Mouse (Mus musculus) frontal cortex, postnatal 14 days (tissue): ENCODE results near the gene Svs3b.
"Not testable (repeated sequence)": the region's sequence is repeated elsewhere in the genome, so short reads cannot be mapped to it uniquely, and the experiment has no call there.

ENCODE experiments used
- DNase-seq, 2 experiments: peaks; one replicate each; pipeline ENCODE4 v3.0.0; 2022; ENCODE audit warnings: low spot score in 2 of 2

Svs3b gene

GRCm38 (mm10) chr2:164256540-164256939 lies at the start of gene Svs3b:
Gene Svs3b (minus strand): TSS chr2:164256640.
- not testable (repeated sequence) for DNase-seq

DNA sequence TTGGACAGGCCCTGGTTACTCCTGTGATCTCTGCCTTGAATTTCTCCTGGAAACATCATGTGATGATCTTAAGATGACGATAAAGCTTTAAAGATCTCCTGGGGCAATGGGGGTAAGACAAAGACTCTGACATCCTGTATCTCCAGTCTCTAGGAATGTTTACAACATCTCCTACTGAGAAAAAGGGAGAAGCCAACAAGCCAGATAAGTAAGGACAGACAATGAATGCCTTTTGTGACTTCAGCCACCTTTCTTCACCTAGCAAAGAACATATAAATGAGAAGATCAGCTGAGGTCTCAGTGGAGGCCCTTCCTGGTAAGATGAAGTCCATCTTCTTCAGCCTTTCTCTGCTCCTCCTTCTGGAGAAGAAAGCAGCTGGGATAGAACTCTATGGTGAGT lies 32.5 kb upstream of the Svs3b start, which contains the start of gene Svs3a:
Svs3a (plus strand) TSS at position 301 of the 400 bp plus-strand sequence.
- not testable (repeated sequence) for DNase-seq

DNA sequence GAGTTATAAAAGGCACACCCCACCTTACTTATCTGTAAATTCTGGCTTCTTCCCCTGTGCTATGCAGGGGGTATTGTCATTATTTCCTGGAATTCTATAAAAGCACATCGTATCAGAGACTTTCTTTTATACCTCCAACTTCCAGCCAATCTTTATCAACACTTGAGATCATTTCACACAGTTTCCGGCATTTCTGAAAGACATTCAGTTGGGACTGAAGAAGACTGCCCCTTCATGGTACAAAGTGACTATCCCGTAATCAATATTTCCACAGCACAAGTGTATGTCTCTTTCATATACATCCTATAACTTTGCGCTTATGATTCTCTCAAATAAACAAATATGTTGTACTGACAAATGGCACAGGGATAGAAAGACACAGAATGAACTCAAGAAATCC lies 21.9 kb upstream of the Svs3b start, which contains the start of gene Svs4:
Svs4 (minus strand) TSS at position 101 of the 400 bp plus-strand sequence.
- DNase-seq: no peak

DNA sequence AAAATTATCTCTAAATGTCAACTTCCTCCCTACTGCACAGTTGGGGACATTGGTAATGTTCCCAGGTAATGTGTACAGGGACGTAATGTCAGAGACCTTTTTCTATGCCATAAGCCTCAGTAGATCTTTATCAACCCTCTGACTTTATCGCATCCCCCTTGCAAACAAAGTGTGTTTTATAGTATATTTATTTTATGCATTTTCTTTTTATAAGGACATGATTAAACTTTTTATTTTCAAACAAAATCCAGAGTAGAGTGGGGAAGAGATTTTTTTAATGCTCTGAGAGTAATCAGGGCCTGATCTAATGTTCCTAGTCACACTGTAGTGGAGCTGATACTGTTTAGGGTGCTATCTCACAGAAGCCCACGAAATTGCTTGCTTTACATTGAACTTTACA lies 18.1 kb downstream of the Svs3b start, which contains the start of gene Svs2:
Svs2 (minus strand) TSS at position 101 of the 400 bp plus-strand sequence.
- no peak for DNase-seq

DNA sequence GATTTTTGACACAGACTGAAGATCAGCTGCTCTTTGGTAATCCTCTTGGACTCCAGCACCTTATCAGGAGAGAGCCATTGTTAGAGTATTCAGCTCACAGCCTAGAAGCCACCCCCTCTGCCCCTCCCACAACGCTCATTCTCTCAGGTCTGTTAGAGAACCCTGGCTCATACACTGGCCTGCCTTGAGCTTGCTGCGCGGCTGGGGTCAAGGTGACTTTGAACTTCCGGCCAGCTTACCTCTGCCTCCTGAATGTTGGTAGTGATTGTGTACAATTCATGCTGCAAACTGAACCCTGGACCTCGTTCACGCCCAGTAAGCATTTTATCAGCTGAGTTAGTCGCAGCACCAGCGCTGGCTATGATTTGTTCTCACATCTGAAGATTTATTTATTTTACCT lies 23.8 kb downstream of the Svs3b start:
- DNase-seq: no peak

- DNase-seq: no peak
Measured at GRCm38 (mm10) chr2:164228361-164229070, 27.9 kb downstream of the Svs3b start.

DNA sequence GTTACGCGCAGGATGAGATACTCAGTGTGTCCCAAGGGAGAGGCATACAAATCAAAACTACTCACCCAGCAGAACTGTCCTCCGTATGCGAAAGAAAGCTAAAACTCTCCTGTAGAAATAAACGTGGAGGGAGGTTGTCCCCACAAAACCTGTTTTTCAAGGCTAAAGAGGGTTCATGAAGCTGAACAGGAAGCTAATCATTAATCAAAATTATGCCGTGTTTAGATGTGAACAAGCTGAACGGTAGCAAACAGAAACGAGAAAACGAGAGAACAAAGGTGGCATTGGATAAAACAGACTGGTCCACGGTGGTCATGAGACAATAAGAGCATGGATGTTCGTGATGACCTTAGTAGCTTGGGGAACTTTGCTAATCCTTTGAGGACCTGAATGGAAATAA lies 34.9 kb downstream of the Svs3b start, which contains the start of gene Wfdc15b:
Wfdc15b (minus strand) TSS at position 139 of the 400 bp plus-strand sequence.
- DNase-seq: no peak

DNA sequence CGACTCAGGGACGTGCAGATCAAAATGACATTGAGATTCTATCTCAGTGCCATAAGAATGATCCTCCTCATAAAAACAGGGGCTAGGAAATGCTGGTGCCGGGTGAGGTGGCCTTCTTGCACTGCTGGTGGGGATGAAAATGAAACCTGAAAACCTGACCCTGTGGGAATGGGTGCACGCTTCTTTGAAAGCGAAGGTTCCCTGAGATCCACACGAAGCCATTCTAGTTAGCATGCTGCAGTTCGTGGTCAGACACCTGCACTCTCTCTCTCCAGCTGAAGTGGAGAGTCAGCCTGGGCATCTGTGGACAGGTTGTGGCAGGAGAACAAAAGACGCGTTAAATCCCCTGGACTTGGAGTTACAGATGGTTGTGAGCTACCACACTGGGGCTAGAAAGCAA lies 37.1 kb downstream of the Svs3b start:
- no peak for DNase-seq

- no peak for DNase-seq
Measured at GRCm38 (mm10) chr2:164212711-164213110, 43.7 kb downstream of the Svs3b start.

DNA sequence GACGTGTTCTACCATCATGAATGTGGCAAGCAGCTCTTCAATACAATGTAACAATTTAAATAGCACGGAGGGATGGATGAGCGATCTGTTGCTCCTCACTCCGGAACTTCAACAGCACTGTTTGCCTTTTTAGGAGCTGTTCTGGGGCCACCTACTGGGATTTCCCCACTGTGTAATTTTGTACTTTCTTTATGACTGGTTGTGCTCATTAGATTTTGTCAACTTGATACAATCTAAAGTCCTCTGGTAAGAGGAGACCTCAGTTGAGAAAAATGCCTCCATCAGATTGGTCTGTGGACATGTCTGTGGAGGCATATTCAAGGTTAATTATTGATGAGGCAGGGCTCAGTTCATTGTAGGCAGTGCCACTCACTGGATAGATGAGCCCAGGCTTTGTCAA lies 45.5 kb downstream of the Svs3b start:
- DNase-seq: no peak

DNA sequence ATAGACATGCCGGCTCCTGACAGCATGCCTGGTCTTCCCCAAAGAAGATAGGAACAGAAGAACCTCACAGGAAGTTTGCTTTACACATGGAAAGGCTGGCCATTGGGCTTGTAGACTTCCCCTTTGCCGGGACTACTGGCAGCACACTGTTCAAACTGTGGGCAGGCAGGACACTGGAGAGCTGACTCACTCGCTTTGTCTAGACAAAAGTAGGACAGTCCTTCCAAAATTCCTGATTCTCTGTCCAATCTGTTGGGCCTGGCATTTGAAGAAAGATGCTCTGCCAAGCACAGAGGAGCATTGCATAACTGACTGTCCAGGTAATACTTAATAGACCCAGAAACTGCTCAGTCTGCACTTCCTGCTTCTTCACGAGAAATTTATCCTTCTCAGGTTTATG lies 49.8 kb downstream of the Svs3b start:
- no peak for DNase-seq

DNA sequence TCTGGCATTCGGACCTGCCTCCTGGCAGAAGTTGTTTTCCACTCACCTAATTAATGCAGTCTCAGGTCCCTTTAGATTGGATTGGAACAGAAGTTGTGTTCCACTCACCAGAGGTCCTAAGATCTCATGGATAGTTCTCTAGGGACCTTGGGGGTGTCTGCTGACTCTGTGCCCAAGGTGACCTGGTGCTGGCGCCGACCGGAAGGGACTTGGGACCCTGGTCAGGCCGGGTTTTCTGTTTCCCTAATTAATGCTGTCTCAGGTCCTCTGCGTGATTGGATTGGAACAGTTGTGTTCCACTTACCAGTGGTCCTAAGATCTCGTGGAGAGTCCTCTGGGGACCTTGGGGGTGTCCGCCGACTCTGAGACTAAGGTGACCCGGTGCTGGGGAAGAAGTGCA lies 50.4 kb downstream of the Svs3b start:
- DNase-seq: not testable (repeated sequence)
